Mouse (Mus musculus) left cerebral cortex, postnatal 25 days (tissue): ENCODE data around the gene Map10. TPM values are rescaled to one million over a fixed set of nuclear protein-coding genes. Genes with fewer than 3 reads are reported as not detected.

Experiments used
- DNase-seq, 2 experiments: peaks; one replicate each; pipeline ENCODE4 v3.0.0; 2022; ENCODE audit warnings: low spot score in 2 of 2, mixed read lengths in 1 of 2
- intact Hi-C: fragments of 180-260 bp; cut with DNase I; formaldehyde crosslinking; loops from one replicate; pipeline ENCODE4 v1.15.1; 2025
- total RNA-seq, 2 experiments: library from RNA; stranded (reverse); gene quantifications; 2 replicates each; pipeline ENCODE4 v1.2.3; 2021

The Map10 gene
- 1 to 10 TPM; 4.7 to 5.5 TPM for total RNA-seq

GRCm38 (mm10) chr8:125669700-125670195, at the start of gene Map10:
TSS of gene Map10 (plus strand) at chr8:125669818.
- peak; percentile 90 to 93 for DNase-seq
- intact Hi-C loops: loop anchor here (5.0 kb wide), 1 partner anchor 97 kb away; no protein-coding TSS in a partner anchor

DNA sequence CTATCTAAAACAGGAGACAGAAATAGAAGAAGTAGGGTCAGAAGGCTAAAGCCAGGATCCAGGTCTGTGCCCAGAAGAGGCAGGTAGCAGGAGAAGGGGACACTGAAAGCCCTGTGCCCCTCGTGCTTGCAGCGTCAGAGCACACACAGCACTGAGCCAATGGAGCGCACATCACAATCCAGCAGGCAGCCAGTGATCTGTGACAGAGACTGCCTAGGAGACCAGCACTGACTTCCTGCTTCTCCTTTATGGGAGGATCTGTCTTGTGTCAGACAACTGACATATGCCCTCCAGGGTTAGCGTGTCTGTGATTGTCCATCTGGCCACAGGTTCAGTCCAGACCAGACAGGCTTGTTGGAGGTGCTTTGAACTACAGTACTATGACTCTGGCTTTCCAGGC, 49.3 kb upstream of the Map10 start:
- intact Hi-C loops: no loop called here
- DNase-seq: no peak

- DNase-seq: peak in 1 of 2 experiments; percentile 82
- intact Hi-C loops: no loop called here
Measured at GRCm38 (mm10) chr8:125624287-125624686, 45.3 kb upstream of the Map10 start.

DNA sequence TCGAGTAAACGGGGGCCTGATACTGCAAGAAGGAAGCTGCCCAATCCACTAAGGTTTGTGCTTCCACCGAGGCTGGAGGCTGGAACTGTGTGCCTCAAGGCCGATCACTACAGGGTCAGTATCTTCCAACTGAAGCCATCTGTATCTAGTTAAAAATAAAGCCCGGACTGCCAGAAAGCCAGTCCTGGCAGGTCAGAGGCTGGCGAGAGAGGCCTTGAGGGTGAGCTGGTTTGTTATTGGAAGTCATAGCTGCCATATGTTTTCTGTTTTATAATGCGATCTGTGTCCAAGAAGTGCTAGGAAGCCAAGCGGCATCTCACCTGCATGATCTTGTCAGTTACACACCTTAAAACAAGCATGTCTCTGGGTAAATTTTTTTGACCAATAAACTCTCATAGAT, 43.2 kb upstream of the Map10 start:
- no peak for DNase-seq
- intact Hi-C loops: no loop called here

DNA sequence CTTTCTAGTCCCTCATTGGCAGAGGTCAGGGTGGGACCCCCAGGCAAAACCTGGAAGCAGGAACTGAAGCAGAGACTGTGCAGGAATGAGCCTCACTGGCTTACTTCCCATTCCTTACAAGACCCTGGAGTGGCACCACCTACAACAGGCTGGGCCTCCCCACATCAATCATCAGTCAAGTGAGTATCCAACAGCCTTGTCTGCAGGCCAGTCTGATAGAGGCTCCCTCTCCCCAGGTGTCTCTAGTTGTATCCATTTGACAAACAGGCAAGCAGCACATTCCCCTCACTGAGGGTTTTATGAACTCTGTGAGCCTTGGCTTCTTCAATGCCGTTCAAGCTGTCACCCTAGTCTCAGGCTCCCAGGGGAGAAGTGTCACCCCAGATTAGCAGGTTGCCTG, 40.8 kb upstream of the Map10 start:
- intact Hi-C loops: no loop called here

DNA sequence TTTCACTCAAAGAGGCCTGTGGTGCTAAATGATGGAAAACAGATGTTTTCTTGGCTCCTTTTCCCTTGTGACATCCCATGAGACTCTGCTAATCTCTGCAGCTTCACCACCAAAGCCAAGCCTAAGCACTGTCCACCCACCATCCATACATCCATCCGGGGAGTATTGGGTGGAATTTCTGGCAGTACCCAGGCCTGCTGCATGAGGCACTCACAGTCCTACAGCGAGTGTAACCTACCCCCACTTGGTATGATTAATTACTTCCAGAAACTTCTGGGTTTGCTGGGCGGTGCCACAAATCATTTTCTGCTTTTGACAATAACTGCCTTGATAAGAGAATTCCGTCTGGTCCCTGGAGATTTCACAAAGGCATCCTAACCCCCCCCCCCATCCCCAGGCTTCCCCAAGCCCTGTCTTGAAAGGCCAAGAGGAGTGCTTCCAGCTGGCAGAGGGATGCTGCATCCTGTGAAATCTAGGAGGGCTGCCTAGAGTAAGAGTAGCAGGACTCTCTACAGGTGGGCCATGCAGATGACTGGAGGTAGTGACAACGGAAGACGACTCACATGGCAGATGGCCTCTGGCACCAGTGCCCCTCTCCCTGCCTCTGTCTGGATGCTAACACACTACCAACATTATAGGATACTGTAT, 31.1 kb upstream of the Map10 start:
- intact Hi-C loops: no loop called here
- no peak for DNase-seq

More for the DNA sequence above, 40.8 kb upstream of the Map10 start:
- no peak for DNase-seq

DNA sequence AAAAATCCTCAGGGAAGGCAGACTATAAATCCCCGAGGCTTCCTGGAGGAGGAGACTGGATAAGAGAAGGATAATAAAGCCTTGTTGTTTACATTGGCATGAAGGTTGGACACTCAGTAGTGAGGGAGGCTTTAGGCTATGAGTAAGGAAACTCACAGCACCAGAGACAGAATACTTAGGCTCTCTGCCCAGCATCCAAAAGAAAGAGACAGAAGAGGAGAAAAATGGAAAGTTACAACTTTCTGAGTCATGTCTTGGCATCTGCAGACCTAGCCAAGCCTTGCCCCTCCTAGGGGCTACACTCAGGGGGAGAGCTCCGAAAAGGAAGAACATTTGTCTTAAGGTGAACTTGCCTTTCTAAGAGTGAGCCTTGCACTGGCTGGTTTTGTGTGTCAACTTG, 30.0 kb upstream of the Map10 start:
- DNase-seq: no peak
- intact Hi-C loops: no loop called here

- intact Hi-C loops: no loop called here
- no peak for DNase-seq
Measured at GRCm38 (mm10) chr8:125640766-125641165, 28.9 kb upstream of the Map10 start.

DNA sequence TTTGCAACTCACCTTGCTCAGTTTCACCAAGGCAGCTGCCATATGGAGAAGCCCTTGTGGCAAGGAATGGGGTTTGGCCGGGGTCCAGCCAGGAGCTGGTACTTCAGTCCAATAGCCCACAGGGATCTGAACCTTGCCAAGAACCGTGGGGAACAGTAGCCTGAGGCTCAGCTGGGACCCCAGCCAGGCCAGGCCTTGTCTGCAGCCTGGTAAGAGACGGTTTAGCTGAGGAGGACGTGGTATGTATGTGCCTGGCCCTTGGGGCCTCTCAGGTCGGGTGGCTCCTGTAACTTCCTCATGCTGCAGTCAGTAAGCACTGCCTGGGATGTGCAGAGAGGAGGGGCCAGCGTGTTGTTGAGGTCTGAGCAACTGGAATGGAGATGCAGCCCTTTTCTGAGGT, 27.8 kb upstream of the Map10 start:
- DNase-seq: no peak
- intact Hi-C loops: no loop called here

DNA sequence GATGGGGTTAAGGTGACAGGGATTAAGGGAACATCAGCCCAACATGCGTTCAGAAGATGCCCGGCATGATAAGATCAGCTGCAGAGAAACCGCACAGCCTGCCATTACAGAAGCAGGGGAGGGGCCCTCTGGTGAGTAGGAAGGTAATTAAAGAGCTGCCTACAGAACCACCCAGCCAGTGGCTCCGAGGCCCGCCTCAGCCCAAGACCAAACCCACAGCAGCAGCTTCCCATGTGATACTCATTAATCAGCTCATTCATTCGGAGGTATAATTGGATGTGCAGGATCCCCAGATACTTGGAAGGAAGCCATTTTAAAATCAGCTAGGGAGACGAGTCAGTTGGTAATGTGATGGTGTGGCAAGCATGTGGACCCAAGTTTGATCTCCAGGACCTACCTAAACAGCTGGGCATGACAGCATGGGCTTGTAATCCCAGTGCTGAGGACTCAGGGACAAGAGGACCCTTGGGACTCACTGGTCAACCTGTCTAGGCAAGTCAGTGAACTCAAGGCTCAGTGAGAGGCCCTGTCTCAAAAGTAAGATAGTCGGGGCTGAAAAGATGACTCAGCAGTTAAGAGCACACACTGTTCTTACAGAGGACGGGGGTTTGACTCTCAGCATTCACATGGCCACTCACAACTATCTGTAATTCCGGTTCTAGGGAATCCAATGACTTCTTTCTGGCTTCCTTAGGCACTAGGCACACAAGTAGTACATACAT, 23.7 kb upstream of the Map10 start:
- no peak for DNase-seq
- intact Hi-C loops: no loop called here

DNA sequence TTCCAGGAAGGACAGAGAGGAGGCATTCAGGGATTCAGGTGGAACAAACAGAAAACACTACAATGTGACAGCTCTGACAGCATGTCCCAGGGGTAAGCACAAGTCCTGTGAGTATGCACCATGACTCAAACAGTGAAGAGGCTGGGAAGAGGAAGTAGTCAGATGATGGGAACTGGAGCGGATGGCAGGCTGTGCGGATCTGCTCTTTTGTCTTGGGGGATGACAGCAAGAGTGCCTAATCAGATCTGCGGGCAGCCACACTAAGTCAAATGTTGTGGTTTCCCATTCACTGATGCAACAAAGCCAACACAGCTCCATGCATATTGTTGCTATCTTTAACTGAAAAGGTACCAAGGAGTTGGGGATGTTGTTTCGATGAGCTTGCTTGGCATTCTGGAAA, 20.2 kb upstream of the Map10 start:
- intact Hi-C loops: no loop called here
- DNase-seq: no peak

GRCm38 (mm10) chr8:125654821-125655220, 14.8 kb upstream of the Map10 start:
- intact Hi-C loops: no loop called here
- DNase-seq: no peak

- DNase-seq: no peak
- intact Hi-C loops: no loop called here
Measured at GRCm38 (mm10) chr8:125658508-125658907, 11.1 kb upstream of the Map10 start.

GRCm38 (mm10) chr8:125658926-125659325, 10.7 kb upstream of the Map10 start:
- no peak for DNase-seq
- intact Hi-C loops: no loop called here

DNA sequence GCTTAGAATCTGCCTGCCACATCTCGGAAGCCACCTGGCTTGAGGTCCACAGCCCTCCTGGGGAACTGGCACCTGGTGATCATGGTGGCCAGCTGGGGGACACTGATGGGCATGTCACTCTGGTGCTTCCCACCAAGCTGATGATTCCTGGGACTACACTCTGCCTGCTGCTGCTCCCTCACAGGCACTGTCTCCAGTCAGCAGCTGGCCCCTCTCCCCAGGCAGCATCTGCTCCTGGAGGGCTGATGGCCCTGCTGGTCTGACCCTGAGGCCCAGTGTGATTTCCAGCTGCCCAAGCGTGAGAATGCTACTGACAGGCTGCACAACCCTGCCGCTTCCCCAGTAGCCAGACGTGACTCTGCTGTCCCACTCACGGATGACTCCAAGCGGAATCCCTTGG, 9.2 kb upstream of the Map10 start:
- intact Hi-C loops: no loop called here
- DNase-seq: no peak

- DNase-seq: no peak
- intact Hi-C loops: no loop called here
Measured at GRCm38 (mm10) chr8:125661958-125662668, 7.5 kb upstream of the Map10 start.

GRCm38 (mm10) chr8:125662669-125663048, 7.0 kb upstream of the Map10 start:
- intact Hi-C loops: no loop called here

GRCm38 (mm10) chr8:125665183-125665875, 4.3 kb upstream of the Map10 start:
- intact Hi-C loops: loop anchor here (5.0 kb wide), 1 partner anchor 93 kb away; no protein-coding TSS in a partner anchor

More at GRCm38 (mm10) chr8:125662669-125663048, 7.0 kb upstream of the Map10 start:
- DNase-seq: no peak

DNA sequence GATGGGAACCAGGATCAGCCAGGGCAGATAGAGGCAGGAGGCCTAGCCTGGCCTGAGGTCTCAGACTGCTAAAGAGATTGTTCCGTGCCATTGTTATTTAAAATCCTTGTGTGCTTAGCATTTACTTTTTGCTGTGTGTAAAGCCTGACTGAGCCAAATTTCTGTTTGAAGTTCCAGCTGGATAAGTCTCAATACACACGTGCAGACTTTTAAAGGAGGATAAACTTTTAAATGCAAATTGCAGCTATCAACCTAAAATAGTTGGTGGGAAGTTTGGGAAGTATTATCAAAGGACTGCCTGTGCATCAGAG, 3.8 kb upstream of the Map10 start:
- intact Hi-C loops: loop anchor here (5.0 kb wide), 1 partner anchor 94 kb away; no protein-coding TSS in a partner anchor
- no peak for DNase-seq

More at GRCm38 (mm10) chr8:125665183-125665875, 4.3 kb upstream of the Map10 start:
- DNase-seq: no peak

GRCm38 (mm10) chr8:125666201-125666600, 3.4 kb upstream of the Map10 start:
- intact Hi-C loops: loop anchor here (5.0 kb wide), 1 partner anchor 94 kb away; no protein-coding TSS in a partner anchor
- no peak for DNase-seq
